Mouse (Mus musculus) adrenal gland, postnatal 10 days (tissue): Measurements from ENCODE around the gene 6030468B19Rik. TPM values are rescaled to one million over a fixed set of nuclear protein-coding genes. Genes with fewer than 3 reads are reported as not detected.
"Not testable (repeated sequence)": the region's sequence is repeated elsewhere in the genome, so short reads cannot be mapped to it uniquely, and the experiment has no call there.

ENCODE experiments used
- DNase-seq: peaks from one replicate; pipeline ENCODE4 v3.0.0; 2021; ENCODE audit warnings: mixed read lengths
- total RNA-seq, 2 experiments: library from RNA; stranded (reverse); gene quantifications; 2 replicates each; pipeline ENCODE4 v1.2.3; 2021

6030468B19Rik gene
- total RNA-seq, 2 experiments from 2014 or later, result 0.42 to 0.45 TPM

- peak; percentile 86 for DNase-seq
These were observed 17.8 kb upstream of the 6030468B19Rik start for GRCm38 (mm10) chr11:117779434-117780198.

DNA sequence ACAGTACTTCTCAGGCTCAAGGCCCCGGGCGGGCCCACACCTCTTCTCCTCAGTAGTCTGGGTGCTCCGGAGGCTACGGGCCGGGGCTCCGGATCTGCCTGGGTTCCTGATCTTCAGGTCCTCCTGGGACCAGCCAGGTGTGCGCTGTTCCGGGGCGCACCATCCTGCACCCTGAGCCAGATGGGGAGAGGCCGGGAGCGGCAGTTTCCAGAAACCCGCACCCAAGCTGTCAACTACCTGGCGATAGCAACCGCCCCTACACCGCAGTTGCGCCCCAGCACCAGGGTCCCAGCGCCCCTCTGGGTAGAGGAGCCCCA lies 17.3 kb upstream of the 6030468B19Rik start:
- no peak for DNase-seq

- peak; percentile 94 for DNase-seq
These were observed 16.8 kb upstream of the 6030468B19Rik start for GRCm38 (mm10) chr11:117780582-117781111.

DNA sequence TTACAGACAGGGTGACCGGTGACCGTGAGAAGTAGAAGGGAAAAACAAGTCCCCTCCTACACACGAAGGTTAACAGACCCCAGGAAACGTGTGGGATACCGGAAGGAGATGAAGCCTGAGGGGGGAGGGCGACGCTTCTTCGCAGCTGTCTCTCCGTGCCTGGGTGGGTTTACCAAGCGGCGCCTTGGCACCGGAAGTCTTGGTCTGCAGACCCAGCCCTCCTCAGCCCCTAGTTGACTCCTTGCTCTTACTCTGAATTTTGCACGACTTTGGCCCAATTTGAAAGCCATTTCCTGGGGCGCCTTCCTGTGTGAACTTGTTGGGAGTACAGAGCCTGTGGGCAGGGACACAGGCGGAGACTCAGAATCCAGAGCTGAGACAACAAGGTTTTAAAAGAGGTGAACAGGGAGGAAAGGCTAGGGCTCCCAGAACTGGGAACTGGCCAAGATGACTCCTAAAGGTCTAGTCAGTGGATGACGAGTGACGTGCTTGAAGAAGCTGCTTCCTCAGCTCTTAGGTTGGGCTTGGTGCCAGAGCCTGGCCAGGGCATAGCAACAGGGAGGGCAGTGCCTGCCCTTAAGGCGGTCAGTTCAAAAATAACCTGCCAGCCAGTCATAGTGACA lies 16.1 kb upstream of the 6030468B19Rik start:
- peak; percentile 88 for DNase-seq

GRCm38 (mm10) chr11:117781993-117782704 lies 15.3 kb upstream of the 6030468B19Rik start, which contains the start of the genes Tmc8 and Tmc6:
Gene Tmc8 (plus strand): TSS chr11:117782076.
Gene Tmc6 (minus strand): TSS chr11:117782198.
- peak; percentile 60 for DNase-seq

- DNase-seq, result no peak
These were observed 14.8 kb upstream of the 6030468B19Rik start for GRCm38 (mm10) chr11:117782705-117783034.

DNA sequence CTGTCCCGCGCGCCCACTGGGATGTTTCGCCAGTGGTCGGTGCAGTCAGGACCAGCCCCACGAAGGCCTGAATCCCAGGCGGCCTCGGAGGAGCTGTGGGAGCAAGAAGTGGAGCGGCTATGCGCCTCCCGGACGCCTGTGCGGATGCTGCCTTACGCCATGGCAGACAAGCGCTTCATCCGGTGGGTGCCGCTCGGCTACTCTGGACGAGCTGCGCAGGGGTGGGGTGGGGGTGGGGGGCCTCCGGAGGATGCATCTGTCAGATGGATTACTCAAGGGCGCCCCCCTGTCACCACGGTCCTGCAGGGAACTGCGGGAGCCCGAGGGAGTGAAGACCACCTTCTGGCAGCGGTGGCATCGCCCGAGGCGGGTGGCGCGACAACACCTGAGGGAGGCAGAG lies 14.4 kb upstream of the 6030468B19Rik start:
- DNase-seq, result peak; percentile 71

GRCm38 (mm10) chr11:117783683-117784309 lies 13.7 kb upstream of the 6030468B19Rik start:
- DNase-seq, result peak; percentile 47

DNA sequence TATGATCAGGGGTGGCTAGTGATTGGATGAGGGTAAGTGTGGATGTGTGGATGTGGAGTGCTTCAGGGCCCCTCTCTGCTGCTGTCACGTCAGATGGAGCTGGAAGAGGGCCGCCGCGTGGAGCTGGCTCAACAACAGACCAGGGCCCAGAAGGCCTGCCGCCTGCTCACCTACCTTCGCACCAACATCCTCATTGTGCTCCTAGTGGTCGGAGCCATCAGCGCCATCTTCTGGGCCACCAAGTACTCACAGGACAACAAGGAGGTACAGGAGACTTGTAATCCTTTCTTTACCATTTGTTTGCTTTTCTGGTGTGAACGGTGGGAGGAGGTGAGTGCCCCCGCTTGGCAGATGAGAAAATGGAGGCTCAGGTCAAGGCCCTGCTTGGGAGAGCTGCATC lies 11.2 kb upstream of the 6030468B19Rik start:
- DNase-seq, result peak; percentile 77

DNA sequence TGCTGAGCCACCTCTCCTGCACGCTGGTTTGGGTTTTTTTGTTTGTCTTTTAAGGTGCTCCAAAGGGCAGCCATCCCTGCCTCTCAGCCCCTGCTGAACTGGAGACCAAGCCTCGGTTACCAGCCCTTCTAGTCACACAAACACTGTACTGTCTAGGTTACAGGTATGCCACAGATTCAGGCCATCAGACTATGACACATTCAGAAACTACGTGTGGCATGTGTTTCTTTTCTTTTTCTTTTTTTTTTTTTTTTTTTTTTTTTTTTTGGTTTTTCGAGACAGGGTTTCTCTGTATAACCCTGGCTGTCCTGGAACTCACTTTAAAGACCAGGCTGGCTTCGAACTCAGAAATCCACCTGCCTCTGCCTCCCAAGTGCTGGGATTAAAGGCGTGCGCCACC lies 9.0 kb upstream of the 6030468B19Rik start:
- not testable (repeated sequence) for DNase-seq

DNA sequence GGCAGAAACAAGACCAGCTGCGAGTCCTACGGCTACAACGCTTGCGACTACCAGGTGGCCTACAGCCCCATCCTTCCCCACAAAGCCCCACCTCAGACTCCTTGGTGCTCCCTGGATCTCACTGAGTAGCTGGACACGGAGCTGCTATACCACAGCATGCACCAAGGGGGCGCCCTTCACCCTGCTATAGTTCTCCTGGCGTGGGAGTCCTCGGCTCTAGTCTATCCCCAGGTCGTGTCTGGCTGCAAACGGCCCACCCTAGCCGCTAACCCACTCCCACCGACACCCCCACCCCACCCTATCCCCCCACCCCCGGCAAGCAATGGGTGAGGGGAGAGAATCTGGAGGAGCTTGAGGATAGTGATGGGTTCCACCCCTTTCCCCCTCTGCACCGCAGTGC lies 7.2 kb upstream of the 6030468B19Rik start:
- DNase-seq, result peak; percentile 87

DNA sequence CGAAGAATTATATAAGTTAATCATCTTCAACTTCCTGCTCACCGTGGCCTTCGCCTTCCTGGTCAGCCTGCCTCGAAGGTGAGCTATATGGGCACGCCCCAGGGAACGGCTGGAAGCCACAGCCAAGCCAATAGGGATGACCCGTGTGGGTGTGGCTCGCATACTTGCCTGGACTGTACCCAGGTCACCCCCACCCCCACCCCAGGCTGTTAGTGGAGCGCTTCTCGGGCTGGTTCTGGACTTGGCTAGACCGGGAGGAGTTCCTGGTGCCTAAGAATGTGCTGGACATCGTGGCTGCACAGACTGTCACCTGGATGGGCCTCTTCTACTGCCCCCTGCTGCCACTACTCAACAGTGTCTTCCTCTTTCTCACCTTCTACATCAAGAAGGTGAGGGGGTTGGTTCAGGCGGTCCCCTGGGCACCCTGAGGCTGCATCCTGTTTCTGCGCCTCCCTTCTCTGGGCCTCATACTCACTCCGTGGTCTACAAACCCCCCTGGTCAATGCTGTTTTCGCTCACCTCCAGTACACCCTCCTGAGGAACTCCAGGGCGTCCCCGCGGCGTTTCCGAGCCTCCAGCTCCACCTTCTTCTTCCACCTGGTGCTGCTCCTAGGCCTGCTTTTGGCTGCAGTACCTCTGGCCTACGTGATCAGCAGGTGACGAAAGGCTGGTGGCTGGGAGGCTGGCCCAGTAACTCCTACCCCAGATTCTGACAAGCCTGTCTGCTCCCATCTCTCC lies 6.6 kb upstream of the 6030468B19Rik start:
- no peak for DNase-seq

DNA sequence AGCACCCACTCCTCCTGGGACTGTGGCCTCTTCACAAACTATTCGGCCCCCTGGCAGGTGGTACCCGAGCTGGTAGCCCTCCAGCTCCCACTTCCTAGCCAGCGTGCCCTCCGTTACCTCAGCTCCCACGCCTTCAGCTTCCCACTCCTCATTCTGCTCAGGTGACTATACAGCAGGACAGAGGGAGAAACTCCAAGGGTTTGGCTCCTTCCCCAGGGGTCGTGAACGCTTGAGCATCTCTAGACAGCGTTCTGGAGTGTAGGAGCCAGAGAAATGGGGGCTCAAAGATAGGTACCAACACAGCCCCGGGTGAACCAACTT lies 6.1 kb upstream of the 6030468B19Rik start:
- no peak for DNase-seq

- DNase-seq, result peak; percentile 60
These were observed 5.1 kb upstream of the 6030468B19Rik start for GRCm38 (mm10) chr11:117792281-117792888.

GRCm38 (mm10) chr11:117794035-117794551 lies 3.4 kb upstream of the 6030468B19Rik start:
- DNase-seq, result no peak

DNA sequence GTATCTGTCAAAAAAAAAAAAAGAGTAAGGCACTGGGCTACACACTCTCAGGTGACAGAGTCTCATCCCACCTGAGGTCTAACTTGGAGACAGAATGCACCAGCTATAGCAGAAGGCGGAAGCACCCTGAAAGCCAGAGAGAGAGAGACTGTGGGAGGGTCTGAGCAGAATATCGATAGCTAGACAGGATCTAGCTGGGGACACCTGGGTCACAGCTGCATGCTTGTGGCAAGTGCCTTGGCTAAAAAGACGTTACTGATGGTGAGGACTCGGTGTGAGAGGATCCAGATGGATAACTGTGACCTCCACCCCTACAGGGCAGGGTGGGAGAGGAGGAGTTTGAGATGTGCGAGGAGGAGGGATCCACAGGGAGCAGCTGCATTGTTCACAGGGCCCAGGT lies 506 bp upstream of the 6030468B19Rik start:
- DNase-seq, result no peak

DNA sequence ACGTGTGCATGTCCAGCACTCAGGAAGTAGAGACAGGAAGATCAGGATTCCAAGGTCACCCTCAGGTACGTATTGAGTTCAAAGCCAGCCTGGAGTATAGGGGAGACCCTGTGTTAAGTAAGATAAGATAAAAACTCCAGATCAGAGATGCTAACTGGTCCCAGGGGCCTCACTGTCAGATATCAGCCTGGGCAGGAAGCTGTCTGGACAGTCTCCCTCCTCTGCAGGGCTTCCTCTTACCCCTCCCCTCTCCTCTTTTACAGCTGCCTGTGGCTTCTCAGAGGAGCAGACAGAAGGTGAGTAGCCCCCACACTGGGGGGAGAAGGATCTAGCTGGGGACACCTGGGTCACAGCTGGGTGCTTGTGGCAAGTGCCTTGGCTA lies 691 bp downstream of the 6030468B19Rik start:
- no peak for DNase-seq

- DNase-seq, result no peak
These were observed 1.7 kb downstream of the 6030468B19Rik start for GRCm38 (mm10) chr11:117799174-117799573.

- no peak for DNase-seq
These were observed 2.6 kb downstream of the 6030468B19Rik start for GRCm38 (mm10) chr11:117800038-117800437.

DNA sequence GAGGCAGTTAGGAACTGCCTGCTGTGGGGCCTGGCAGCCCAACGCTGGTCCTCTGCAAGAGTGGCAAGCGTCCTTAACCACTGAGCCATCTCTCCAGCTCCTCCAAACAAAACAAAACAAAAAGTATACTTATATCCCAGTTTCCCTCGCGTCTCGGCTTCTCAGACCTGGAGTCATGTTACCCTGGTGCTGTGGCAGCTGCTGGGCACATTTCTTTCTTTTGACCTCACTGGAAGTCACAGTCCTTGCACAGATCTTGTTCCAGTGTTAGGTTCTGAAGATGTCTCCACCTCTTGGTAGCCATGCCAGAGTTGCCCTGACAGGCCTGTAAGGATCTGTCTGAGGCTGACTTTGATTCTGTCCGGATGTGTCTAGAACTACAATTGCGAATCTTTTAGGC lies 4.2 kb downstream of the 6030468B19Rik start:
- no peak for DNase-seq

DNA sequence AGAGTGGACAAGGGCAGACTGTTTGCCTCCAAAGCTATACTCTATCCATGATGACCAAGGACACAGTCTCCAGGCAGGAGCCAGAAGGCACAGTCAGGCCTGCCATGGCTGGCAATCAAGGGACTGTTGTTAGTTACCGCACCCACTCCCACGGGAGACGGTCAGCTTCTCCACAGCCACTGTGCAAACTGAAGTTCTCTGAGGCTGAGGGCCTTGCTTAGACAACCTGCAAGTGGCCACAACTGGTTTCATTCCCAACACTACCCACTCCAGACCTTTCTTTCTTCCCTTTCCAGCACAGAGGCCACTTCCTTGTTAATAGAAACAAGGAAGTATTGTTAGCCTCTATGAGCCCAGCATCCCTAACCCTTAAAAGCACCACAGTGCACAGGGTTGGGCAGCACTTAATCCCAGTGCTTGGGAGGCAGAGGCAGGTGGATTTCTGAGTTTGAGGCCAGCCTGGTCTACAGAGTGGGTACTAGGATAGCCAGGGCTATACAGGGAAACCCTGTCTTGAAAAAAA lies 5.8 kb downstream of the 6030468B19Rik start:
- DNase-seq, result no peak
